Mouse (Mus musculus) CH12.LX (cell line): ENCODE results near the gene Shroom1.

ENCODE experiments used
- CTCF ChIP-seq, 2 experiments: IDR thresholded peaks in 1 of 2; conservative IDR thresholded peaks in 1 of 2; 2 replicates each; pipeline ENCODE4 v1.5.1; 2011 to 2012; ENCODE audit warnings: low read depth in 2 of 2, low read length in 2 of 2, improper control_type of control experiment in 1 of 2, inconsistent platforms in 1 of 2, mild to moderate bottlenecking in 1 of 2, moderate library complexity in 1 of 2
- KAT2A ChIP-seq: IDR thresholded peaks from 2 replicates; pipeline ENCODE4 v1.6.1; 2012; ENCODE audit warnings: low read length, improper control_type of control experiment, inconsistent platforms; ENCODE audit not compliant: insufficient replicate concordance
- TCF12 ChIP-seq: IDR thresholded peaks from 2 replicates; pipeline ENCODE4 v1.6.1; 2014; ENCODE audit warnings: low read depth, mild to moderate bottlenecking, inconsistent platforms, low read length, improper control_type of control experiment
- USF1 ChIP-seq: IDR thresholded peaks from 2 replicates; pipeline ENCODE4 v1.6.1; 2014; ENCODE audit warnings: low read depth, mild to moderate bottlenecking, inconsistent platforms, low read length, improper control_type of control experiment

GRCm38 (mm10) chr11:53423036-53423435, 34.0 kb upstream of the Shroom1 start, which contains the start of gene Leap2:
- TF ChIP-seq CTCF (conservative IDR thresholded peaks at IDR 0.05 in 1 of 2, IDR thresholded peaks at IDR 0.05 in 1 of 2; ENCODE audit: low read depth in 2 of 2, low read length in 2 of 2), result no peak
- TF ChIP-seq USF1, result no peak
- no peak for TF ChIP-seq KAT2A
- no peak for TF ChIP-seq TCF12
